Mouse (Mus musculus) intestine, embryonic 16.5 days (tissue): ENCODE results near the gene Egfr. TPM values are rescaled to one million over a fixed set of nuclear protein-coding genes. Genes with fewer than 3 reads are reported as not detected.
A peak's percentile ranks its signal among the peaks of the same experiment; 100 is the strongest.

ENCODE experiments used
- ATAC-seq: fragments of 200-750 bp; cut with Nextera tagmentation; 2 replicates; pipeline ENCODE4 v1.8.0; 2017; ENCODE audit warnings: moderate TSS enrichment, moderate library complexity
- H3K27ac ChIP-seq: fragments of 300-500 bp; sonication (generic); 2 replicates; pipeline ENCODE4 v1.5.1; 2014; ENCODE audit warnings: mild to moderate bottlenecking, low read length
- H3K27me3 ChIP-seq: fragments of 300-500 bp; sonication (generic); replicated peaks from 2 replicates; pipeline ENCODE4 v1.6.1; 2014; ENCODE audit warnings: low read length, control low read depth, mixed read lengths; ENCODE audit not compliant: control insufficient read depth, insufficient read depth
- H3K36me3 ChIP-seq: fragments of 300-500 bp; sonication (generic); 2 replicates; pipeline ENCODE4 v1.6.1; 2014; ENCODE audit warnings: low read length, control low read depth; ENCODE audit not compliant: control insufficient read depth, insufficient read depth
- H3K4me1 ChIP-seq: fragments of 300-500 bp; sonication (generic); 2 replicates; pipeline ENCODE4 v1.6.1; 2014; ENCODE audit warnings: low read length, control low read depth, mixed read lengths; ENCODE audit not compliant: control insufficient read depth, insufficient read depth
- H3K4me2 ChIP-seq: fragments of 300-500 bp; sonication (generic); 2 replicates; pipeline ENCODE4 v1.6.1; 2014; ENCODE audit warnings: low read depth, low read length, control low read depth
- H3K4me3 ChIP-seq: fragments of 300-500 bp; sonication (generic); 2 replicates; pipeline ENCODE4 v1.5.1; 2014; ENCODE audit warnings: mild to moderate bottlenecking, low read length
- H3K9ac ChIP-seq: fragments of 300-500 bp; sonication (generic); 2 replicates; pipeline ENCODE4 v1.6.1; 2014; ENCODE audit warnings: low read depth, low read length
- H3K9me3 ChIP-seq: fragments of 300-500 bp; sonication (generic); 2 replicates; pipeline ENCODE4 v1.6.1; 2016; ENCODE audit warnings: low read length, control low read depth; ENCODE audit not compliant: control insufficient read depth
- WGBS: fragments of 180-500 bp; shearing (Covaris S2); extraction: QIAGEN DNeasy Blood & Tissue Kit; methylation state at CpG from one replicate; pipeline ENCODE4 v1.1.7; 2014; 5-methylcytosine and 5-hydroxymethylcytosine counted together
- polyA plus RNA-seq: library from polyadenylated mRNA; unstranded; fragments of >200 nt; fragmentation: Nextera tagmentation; extraction: Ambion mirVana; gene quantifications from 2 replicates; pipeline ENCODE4 v1.2.1, GENCODE M21; 2015

Gene Egfr
- polyA plus RNA-seq, 1 experiment from 2014 or later: 9.5 TPM

DNA sequence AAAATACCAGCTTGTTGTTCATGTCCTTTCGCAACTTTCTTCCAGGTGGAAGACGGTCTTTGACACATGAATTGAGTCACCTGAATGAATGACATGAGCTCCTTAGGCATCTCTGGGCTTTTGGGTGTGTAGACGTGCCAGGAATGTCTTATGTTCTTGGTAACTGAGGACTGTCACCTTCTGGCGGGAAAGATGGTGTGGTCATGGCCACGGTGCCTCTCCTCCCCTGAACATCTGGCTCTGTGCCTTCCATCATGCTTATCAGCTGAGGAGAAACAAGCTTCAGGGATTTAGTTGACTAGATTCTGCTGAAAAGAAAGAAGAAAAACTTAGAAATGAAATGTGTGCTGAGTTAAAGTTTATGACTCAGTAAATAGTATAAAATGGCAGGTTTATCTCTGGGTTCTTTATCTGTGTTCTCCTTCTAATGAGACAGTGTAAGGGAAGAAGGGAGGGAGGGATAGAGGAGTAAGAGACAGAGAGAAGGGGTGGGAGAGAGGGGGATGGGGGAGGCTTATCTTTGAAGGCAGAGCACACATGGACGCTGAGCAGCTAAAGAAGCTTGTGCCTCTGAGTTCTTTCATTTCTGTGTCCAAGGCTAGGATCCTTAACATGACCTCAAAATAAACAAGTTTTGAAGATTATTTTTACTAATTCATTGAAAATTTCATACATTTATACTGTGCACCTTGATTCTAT is 65.5 kb downstream of the Egfr start:
- peaks cover 12% of the 10 kb centered on the region for H3K4me1 ChIP-seq
- WGBS: 59% methylated on average over 6 of the region's 6 CpGs
- no peaks in the 10 kb centered on the region for H3K27me3 ChIP-seq
- H3K4me2 ChIP-seq: no peak overlapping the region
- no peaks in the 10 kb centered on the region for H3K9me3 ChIP-seq
- H3K4me3 ChIP-seq: no peak overlapping the region
- H3K27ac ChIP-seq: no peak overlapping the region
- H3K36me3 ChIP-seq: no peaks in the 10 kb centered on the region
- ATAC-seq: 0 out of 2 replicates have a peak, but pooled peaks have one; percentile 21
- no peak overlapping the region for H3K9ac ChIP-seq

DNA sequence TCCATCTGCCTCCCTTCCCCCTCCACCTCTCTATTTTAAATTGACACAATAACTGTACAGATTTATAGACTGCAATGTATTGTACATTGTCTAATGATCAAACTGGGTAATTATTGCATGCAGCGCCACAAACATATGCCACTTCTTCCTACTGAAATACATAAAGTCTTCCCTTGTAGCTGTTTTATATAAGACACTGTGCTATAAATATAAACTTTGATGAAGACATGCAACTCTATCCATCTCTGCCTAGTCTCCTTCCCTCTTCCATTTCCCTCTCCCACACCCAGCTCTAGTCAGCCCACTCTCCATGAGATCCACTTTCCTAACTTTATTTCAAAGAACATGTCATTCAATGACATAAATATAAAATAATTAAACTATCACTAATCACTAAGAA is 67.4 kb downstream of the Egfr start:
- WGBS: 89% methylated on average over 1 of the region's 1 CpGs
- H3K4me3 ChIP-seq: no peak overlapping the region

DNA sequence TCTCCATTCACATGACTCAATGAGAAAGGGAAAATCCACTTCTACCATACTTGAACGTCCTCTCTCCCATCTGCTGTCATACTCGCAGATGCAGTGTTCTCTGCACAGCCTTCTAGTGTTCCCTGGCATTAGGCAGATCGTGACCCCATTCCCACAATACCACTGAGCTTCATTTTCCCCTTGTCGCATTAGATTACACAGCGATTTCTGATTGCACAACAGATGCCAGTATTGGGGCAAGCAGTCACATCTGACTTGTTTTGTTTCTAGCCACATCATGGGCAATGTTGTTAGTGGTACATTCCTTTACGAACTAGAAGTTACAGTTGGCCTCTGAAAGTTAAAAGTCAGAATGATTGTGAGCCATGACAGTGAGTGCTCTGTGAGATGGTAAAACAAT is 68.1 kb downstream of the Egfr start:
- no peak overlapping the region for H3K4me2 ChIP-seq
- ATAC-seq: no peak
- no peak overlapping the region for H3K9ac ChIP-seq
- no peak overlapping the region for H3K27ac ChIP-seq
- H3K9me3 ChIP-seq: no peaks in the 10 kb centered on the region
- no peaks in the 10 kb centered on the region for H3K36me3 ChIP-seq
- no peaks in the 10 kb centered on the region for H3K27me3 ChIP-seq
- peaks cover 16% of the 10 kb centered on the region for H3K4me1 ChIP-seq
- H3K4me3 ChIP-seq: no peak overlapping the region
- WGBS: 88% methylated on average over 6 of the region's 6 CpGs

More for the DNA sequence above, 67.4 kb downstream of the Egfr start:
- H3K4me2 ChIP-seq: no peak overlapping the region
- no peaks in the 10 kb centered on the region for H3K27me3 ChIP-seq
- H3K4me1 ChIP-seq: peaks cover 16% of the 10 kb centered on the region
- no peak for ATAC-seq
- no peak overlapping the region for H3K9ac ChIP-seq
- no peaks in the 10 kb centered on the region for H3K9me3 ChIP-seq
- H3K27ac ChIP-seq: no peak overlapping the region
- no peaks in the 10 kb centered on the region for H3K36me3 ChIP-seq

DNA sequence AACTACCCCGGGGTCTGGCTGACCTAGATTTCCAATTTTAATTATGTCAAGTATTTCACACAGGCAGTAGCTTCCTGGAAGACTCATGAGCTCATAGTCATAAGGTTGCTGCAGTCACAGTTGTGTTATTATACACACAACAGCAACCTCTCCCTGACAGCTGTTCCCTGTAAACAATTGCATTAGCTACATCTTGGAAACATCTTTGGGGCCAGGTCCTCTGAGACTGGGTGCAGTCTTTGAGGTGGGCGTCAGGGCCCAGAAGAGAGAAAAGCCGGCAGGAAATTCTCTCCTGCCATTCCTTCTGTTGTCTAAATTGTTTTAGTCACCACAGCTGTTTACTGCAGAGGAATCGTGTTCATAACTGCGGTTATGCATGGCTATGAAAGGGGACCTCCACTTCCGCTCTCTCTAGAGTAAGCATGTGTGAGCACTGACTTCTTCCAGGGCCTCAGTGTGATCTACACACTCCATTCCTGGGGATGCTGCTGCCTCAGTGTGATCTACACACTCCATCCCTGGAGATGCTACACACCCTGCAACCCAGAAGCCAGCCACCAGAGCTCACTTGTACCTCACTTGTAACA is 69.8 kb downstream of the Egfr start:
- Histone ChIP-seq H3K9ac (no peak overlapping the region), H3K9me3 (no peaks in the 10 kb centered on the region), H3K36me3 (no peaks in the 10 kb centered on the region), H3K27me3 (no peaks in the 10 kb centered on the region), H3K4me2 (no peak overlapping the region), H3K4me1 (peaks cover 13% of the 10 kb centered on the region), H3K4me3 (no peak overlapping the region), H3K27ac (peak overlapping the region; percentile 44; the same call in 1 of the 2 replicates)
- peak; percentile 61 for ATAC-seq
- 68% methylated on average over 6 of the region's 6 CpGs for WGBS

DNA sequence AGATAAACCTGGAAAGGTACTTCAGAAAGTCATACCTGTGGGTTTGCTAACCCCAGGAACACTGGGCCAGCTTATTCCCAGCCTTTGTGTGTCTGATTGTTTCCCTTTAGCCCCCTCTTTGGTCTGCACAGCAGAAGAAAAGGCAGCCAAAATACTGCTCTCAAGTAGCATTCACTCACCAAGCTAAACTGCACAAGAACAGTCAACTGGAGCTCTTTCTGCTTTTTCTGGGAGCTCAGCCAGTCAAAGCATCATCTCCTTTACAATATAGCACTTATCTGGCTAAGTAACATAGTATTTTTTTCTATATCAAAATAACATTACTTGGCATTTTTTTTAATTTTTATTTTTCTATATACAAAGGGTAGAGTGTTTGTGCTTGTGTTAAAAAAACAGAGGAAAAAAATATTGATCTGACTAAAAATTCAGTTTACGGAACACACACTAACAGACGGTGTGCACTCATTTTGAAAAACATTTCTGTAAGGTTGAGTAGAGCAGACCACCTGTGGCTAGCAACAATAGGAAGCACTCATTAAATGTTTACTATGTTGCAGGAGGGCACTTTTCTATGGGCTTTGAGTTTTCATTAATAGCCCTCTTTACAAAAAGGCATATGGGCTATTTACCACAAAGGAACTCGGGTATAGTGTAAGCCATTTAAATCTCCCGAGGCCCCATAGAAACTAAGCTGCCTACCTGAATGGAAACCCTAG is 72.0 kb downstream of the Egfr start:
- no peak overlapping the region for H3K4me3 ChIP-seq
- H3K9me3 ChIP-seq: no peaks in the 10 kb centered on the region
- H3K27ac ChIP-seq: 0 out of 2 replicates have a peak overlapping the region, but pooled peaks have one; percentile 17
- no peaks in the 10 kb centered on the region for H3K36me3 ChIP-seq
- H3K4me1 ChIP-seq: peaks cover 8% of the 10 kb centered on the region
- ATAC-seq: no peak
- H3K4me2 ChIP-seq: no peak overlapping the region
- no peaks in the 10 kb centered on the region for H3K27me3 ChIP-seq
- 83% methylated on average over 4 of the region's 4 CpGs for WGBS
- H3K9ac ChIP-seq: no peak overlapping the region

DNA sequence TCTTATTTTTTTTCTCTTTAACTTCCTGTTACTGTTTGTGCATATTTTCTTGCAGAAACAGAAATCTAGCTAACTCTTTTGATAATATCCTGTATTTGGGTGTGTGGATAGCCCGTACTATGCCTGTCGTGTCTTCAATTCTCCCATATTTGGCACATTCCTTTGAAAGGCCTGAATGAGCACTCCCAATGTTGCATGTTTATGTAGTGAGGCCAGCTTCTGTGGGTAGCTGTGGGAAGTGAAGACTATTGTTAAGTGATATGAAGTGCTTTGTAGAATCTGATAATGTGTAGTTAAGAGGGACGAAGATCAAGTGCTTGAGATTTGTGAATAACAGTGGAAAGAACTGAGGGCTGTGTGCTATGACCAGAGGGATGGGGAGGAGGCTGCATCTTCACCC is 77.5 kb downstream of the Egfr start:
- no peak overlapping the region for H3K9ac ChIP-seq
- ATAC-seq: 0 out of 2 replicates have a peak, but pooled peaks have one; percentile 10
- no peaks in the 10 kb centered on the region for H3K27me3 ChIP-seq
- H3K27ac ChIP-seq: no peak overlapping the region
- peaks cover 13% of the 10 kb centered on the region for H3K4me1 ChIP-seq
- no peak overlapping the region for H3K4me2 ChIP-seq
- H3K36me3 ChIP-seq: no peaks in the 10 kb centered on the region
- H3K9me3 ChIP-seq: no peaks in the 10 kb centered on the region
- H3K4me3 ChIP-seq: no peak overlapping the region
- WGBS: 65% methylated on average over 3 of the region's 3 CpGs

DNA sequence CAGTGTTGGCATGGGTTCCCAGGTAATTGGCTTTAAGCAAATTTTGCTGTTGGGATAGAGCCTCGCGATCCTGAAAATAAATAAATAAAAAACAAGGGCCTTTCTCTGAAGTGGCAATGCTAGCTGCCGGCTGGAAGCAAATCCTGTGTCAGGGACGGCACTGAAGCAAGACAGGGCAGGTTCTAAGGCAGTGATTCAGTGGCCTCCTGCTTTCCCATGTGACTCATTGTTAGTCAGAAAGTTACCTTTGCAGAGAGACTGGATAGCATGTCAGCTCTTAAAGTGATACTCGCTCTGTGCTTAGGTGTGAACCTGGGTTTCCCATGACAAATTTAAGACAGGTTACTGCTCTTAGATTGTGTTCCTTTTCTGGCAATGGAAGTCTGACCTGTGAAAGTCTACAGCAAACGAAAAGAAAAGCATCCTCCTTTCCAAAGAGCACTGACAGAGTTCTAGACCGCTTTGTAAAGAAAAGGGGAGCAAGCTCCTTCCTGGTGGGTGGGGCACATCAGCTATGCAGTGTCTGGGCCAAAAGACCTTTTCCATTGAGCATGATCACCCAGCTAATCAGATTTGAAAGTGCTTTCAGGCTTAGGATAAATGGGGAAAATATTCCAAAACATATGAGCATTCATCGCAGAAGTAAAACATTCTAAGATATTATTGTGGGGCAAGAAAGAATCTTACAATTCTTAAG is 78.7 kb downstream of the Egfr start:
- no peak overlapping the region for H3K4me3 ChIP-seq
- 0 out of 2 replicates have a peak overlapping the region, but pooled peaks have one; percentile 33 for H3K9ac ChIP-seq
- no peaks in the 10 kb centered on the region for H3K9me3 ChIP-seq
- peak; percentile 74 for ATAC-seq
- H3K4me2 ChIP-seq: 0 out of 2 replicates have a peak overlapping the region, but pooled peaks have one; percentile 16
- no peaks in the 10 kb centered on the region for H3K36me3 ChIP-seq
- H3K4me1 ChIP-seq: peaks cover 13% of the 10 kb centered on the region
- no peaks in the 10 kb centered on the region for H3K27me3 ChIP-seq
- 59% methylated on average over 8 of the region's 8 CpGs for WGBS
- H3K27ac ChIP-seq: peak overlapping the region; percentile 46; the same call in 1 of the 2 replicates

DNA sequence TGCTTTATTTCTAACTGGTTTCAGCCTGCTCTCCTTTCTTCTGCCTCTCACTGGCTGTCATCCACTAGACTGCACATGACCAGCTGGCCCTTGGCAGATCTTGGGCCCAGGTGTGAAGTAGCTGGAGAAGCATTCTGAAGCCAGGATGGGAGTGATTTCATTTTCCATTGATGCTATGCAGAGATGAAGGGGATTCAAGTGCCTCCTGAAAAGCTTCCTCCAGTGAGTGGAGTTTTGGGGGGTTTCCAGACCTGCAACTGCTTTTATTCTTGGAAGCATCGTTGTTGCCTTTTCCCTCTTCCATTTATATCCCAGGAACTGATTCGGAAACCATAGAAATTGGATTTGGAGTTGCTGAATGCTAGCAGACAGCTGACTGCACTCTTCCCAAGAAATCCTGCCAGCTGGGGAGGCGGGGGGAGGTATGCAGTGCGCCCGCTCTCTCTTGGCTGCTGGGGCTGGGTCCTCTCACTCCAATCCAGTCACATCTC is 80.0 kb downstream of the Egfr start:
- Histone ChIP-seq H3K4me3 (no peak overlapping the region), H3K36me3 (no peaks in the 10 kb centered on the region), H3K27ac (peak overlapping the region; percentile 31; the same call in 1 of the 2 replicates), H3K9ac (no peak overlapping the region), H3K27me3 (no peaks in the 10 kb centered on the region), H3K4me2 (no peak overlapping the region), H3K4me1 (peaks cover 13% of the 10 kb centered on the region), H3K9me3 (no peaks in the 10 kb centered on the region)
- WGBS: 77% methylated on average over 5 of the region's 5 CpGs
- peak; percentile 23; the same call in 1 of the 2 replicates for ATAC-seq

DNA sequence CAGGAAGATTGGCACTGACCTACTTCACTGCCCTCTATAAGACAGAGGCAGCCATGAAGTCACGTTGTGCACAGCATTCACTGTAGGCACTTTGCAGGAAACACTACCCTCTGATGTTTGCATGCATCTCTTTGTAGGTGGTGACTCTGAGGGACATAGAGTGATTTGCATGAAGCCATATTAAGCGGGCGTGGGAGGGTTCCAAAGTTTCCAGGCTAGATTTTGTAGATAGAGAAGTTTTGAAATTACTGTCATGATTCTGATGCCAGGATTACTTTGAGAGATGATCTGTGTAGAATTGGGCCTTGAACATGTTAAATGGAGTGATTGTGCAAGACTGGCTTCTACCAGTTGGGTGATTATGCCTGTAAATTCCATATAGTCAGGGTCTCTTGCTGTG is 86.8 kb downstream of the Egfr start:
- Histone ChIP-seq H3K36me3 (no peaks in the 10 kb centered on the region), H3K4me2 (no peak overlapping the region), H3K9me3 (no peaks in the 10 kb centered on the region), H3K4me3 (no peak overlapping the region), H3K4me1 (peaks cover 2% of the 10 kb centered on the region; the same call in 1 of the 2 replicates), H3K27me3 (no peaks in the 10 kb centered on the region), H3K9ac (no peak overlapping the region), H3K27ac (no peak overlapping the region)
- 82% methylated on average over 3 of the region's 3 CpGs for WGBS
- no peak for ATAC-seq
